Mouse (Mus musculus) testis, adult 2 months (tissue): ENCODE results near the gene Olfr480.

Source experiments
- CTCF ChIP-seq: fragments of 200-500 bp; IDR thresholded peaks from 2 replicates; pipeline ENCODE4 v1.5.1; 2012; ENCODE audit warnings: low read depth, mild to moderate bottlenecking, inconsistent platforms, low read length, moderate library complexity; ENCODE audit not compliant: control insufficient read depth, insufficient read depth, insufficient replicate concordance
- POLR2A ChIP-seq: fragments of 200-500 bp; IDR thresholded peaks from 2 replicates; pipeline ENCODE4 v1.6.1; 2012; ENCODE audit warnings: low read depth, mild to moderate bottlenecking, inconsistent platforms, low read length, moderate library complexity; ENCODE audit not compliant: control insufficient read depth

DNA sequence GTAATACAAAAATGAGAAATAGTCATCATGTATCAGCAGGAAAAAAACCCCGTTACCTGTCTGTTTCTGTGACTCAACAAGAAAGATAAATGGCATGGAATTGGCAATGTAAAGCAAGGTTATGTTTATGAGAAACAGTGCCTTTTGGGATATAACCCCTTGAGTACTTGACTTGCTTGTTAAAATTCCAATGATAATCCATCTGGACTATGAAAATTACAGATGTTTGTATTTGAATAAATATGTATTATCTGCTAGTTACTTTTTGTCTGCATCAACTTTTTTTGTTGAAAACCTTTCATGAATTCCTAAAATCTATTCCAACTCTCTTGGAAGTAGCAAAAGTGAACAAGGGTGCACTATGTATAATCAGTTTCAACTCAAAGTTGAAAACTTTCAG, at the start of gene Olfr480:
- TF ChIP-seq POLR2A (no peak), CTCF (no peak)
